Mouse (Mus musculus): ENCODE data around the gene Dgkh. TPM values are rescaled to one million over a fixed set of nuclear protein-coding genes. Genes with fewer than 3 reads are reported as not detected.

Gene Dgkh
- polyA plus RNA-seq, 1 experiment from 2014 or later, result 4.4 TPM

DNA sequence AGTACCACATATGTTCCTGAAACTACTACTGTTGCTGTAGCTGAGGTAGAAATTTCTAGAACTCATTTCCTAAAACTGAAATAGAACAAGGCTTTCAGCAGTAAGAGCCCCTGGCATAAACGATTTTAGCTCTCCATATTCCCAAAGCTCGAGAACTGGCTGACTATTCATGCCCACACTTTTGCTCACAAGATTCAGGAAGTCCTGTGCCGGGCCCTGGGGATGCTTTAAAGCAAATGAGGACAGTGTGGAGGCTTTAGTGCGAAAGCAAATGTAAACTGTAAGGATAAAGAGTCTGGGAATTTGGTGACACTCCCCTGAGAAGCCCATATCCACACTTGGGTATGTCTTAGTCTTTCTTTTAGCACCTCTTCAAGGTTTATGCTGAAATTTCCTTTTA, 40.0 kb downstream of the Dgkh start:
- no peak for DNase-seq (ENCODE audit: low spot score)
- H3K27me3 ChIP-seq (replicated peaks; ENCODE audit: control insufficient read depth, insufficient read depth, low read length), result no peaks in the 10 kb centered on the region
- no peak overlapping the region for H3K4me3 ChIP-seq (ENCODE audit: low read depth, low read length)
- H3K36me3 ChIP-seq (ENCODE audit: control insufficient read depth, insufficient read depth, low read length), result no peaks in the 10 kb centered on the region
- H3K27ac ChIP-seq (replicated peaks; ENCODE audit: low read depth, low read length), result no peak overlapping the region
- H3K9ac ChIP-seq (ENCODE audit: low read depth, low read length), result no peak overlapping the region
- no peak overlapping the region; the same call in 1 of the 2 replicates for H3K4me2 ChIP-seq (ENCODE audit: low read depth, low read length)
- no peaks in the 10 kb centered on the region for H3K9me3 ChIP-seq (ENCODE audit: control insufficient read depth, low read length)
- H3K4me1 ChIP-seq (ENCODE audit: control insufficient read depth, insufficient read depth, low read length), result no peaks in the 10 kb centered on the region
- no peak for ATAC-seq (ENCODE audit: low read depth)
- 41% methylated on average over 4 of the region's 4 CpGs for WGBS

DNA sequence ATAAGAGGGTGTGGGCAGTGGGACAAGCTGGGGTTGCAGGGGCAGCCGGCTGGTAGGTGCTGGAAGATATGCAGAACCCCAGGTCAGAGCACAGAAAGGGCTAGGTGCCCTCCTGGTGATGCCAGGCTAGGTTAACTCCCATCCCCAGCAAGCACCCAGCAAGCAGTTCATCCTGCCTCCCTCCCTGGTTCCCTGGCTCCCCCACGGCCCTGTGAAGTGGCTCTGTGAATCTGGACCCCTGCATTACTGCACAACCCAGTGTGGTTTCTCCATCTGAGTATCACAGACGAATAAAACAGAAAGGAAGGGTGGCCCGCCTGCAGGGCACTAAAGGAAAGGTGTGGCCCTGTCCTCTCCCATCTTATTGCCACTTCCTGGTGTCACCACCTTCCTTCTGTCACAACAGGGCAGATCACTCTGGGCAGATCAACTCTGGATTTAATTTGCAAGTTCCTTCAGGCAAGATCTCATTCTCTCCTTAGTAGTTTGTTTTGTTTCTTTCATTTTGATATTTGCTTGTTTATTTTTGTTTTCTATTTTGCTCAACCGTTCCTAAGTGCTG, 40.6 kb downstream of the Dgkh start:
- H3K36me3 ChIP-seq (ENCODE audit: control insufficient read depth, insufficient read depth, low read length), result no peaks in the 10 kb centered on the region

DNA sequence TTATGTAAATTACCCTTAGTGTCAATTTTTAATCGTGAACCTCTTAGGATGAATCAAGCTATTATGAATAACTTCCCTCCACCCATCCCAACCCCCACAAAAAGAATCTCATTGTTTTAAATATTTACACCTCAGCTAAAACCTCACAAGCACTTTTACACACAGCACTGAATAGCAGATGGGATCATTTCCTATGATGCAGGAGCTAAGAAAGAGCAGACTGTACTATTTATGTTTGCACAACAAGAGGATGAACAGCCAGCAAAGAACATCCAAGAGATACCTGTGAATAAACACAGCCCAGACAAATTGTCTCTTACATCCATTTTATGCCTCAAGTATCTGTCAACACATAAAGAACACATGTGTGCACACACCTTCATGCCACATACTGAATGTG, 41.7 kb downstream of the Dgkh start:
- Histone ChIP-seq H3K9ac (ENCODE audit: low read depth, low read length) (no peak overlapping the region), H3K27ac (replicated peaks; ENCODE audit: low read depth, low read length) (no peak overlapping the region), H3K36me3 (ENCODE audit: control insufficient read depth, insufficient read depth, low read length) (no peaks in the 10 kb centered on the region), H3K4me3 (ENCODE audit: low read depth, low read length) (no peak overlapping the region), H3K27me3 (replicated peaks; ENCODE audit: control insufficient read depth, insufficient read depth, low read length) (no peaks in the 10 kb centered on the region), H3K4me1 (ENCODE audit: control insufficient read depth, insufficient read depth, low read length) (no peaks in the 10 kb centered on the region), H3K4me2 (ENCODE audit: low read depth, low read length) (no peak overlapping the region), H3K9me3 (ENCODE audit: control insufficient read depth, low read length) (no peaks in the 10 kb centered on the region)
- DNase-seq (ENCODE audit: low spot score) (no peak), ATAC-seq (ENCODE audit: low read depth) (no peak)
- 82% methylated on average over 1 of the region's 1 CpGs for WGBS

More for the DNA sequence above, 40.6 kb downstream of the Dgkh start:
- no peak for ATAC-seq (ENCODE audit: low read depth)
- 53% methylated on average over 5 of the region's 5 CpGs for WGBS
- Histone ChIP-seq H3K9me3 (ENCODE audit: control insufficient read depth, low read length) (no peaks in the 10 kb centered on the region), H3K4me3 (ENCODE audit: low read depth, low read length) (no peak overlapping the region), H3K9ac (ENCODE audit: low read depth, low read length) (no peak overlapping the region), H3K27me3 (replicated peaks; ENCODE audit: control insufficient read depth, insufficient read depth, low read length) (no peaks in the 10 kb centered on the region), H3K27ac (replicated peaks; ENCODE audit: low read depth, low read length) (no peak overlapping the region), H3K4me2 (ENCODE audit: low read depth, low read length) (no peak overlapping the region), H3K4me1 (ENCODE audit: control insufficient read depth, insufficient read depth, low read length) (no peaks in the 10 kb centered on the region)
- no peak for DNase-seq (ENCODE audit: low spot score)

GRCm38 (mm10) chr14:78690387-78690786, 42.2 kb downstream of the Dgkh start:
- no peak overlapping the region for H3K9ac ChIP-seq (ENCODE audit: low read depth, low read length)
- H3K9me3 ChIP-seq (ENCODE audit: control insufficient read depth, low read length), result no peaks in the 10 kb centered on the region
- no peak overlapping the region for H3K27ac ChIP-seq (replicated peaks; ENCODE audit: low read depth, low read length)
- WGBS, result 72% methylated on average over 4 of the region's 4 CpGs
- no peak overlapping the region for H3K4me2 ChIP-seq (ENCODE audit: low read depth, low read length)
- DNase-seq (ENCODE audit: low spot score), result no peak
- no peaks in the 10 kb centered on the region for H3K4me1 ChIP-seq (ENCODE audit: control insufficient read depth, insufficient read depth, low read length)
- H3K27me3 ChIP-seq (replicated peaks; ENCODE audit: control insufficient read depth, insufficient read depth, low read length), result no peaks in the 10 kb centered on the region
- ATAC-seq (ENCODE audit: low read depth), result no peak
- H3K36me3 ChIP-seq (ENCODE audit: control insufficient read depth, insufficient read depth, low read length), result no peaks in the 10 kb centered on the region
- H3K4me3 ChIP-seq (ENCODE audit: low read depth, low read length), result no peak overlapping the region

DNA sequence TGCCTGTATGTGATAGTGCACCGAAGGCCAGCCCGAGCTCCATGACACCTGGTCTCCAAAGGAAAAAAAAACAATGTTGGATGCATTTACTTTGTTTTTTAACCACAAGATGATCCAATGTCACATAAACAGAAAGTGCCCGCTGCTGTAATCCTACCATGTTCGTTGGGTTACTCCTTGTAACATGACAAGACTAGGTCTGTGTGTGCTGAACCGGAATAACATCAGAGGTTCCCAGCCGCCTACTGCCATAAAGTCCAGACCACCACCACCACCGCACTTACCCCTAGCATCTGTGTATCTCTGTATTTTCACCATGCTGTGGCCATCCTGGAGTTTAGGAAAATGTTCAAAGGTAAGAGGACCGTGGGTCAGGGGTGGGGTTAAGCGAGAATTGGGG, 42.6 kb downstream of the Dgkh start:
- no peak for ATAC-seq (ENCODE audit: low read depth)
- no peak for DNase-seq (ENCODE audit: low spot score)
- 88% methylated on average over 9 of the region's 9 CpGs for WGBS
- no peak overlapping the region for H3K27ac ChIP-seq (replicated peaks; ENCODE audit: low read depth, low read length)
- H3K27me3 ChIP-seq (replicated peaks; ENCODE audit: control insufficient read depth, insufficient read depth, low read length), result no peaks in the 10 kb centered on the region
- H3K4me2 ChIP-seq (ENCODE audit: low read depth, low read length), result no peak overlapping the region
- H3K36me3 ChIP-seq (ENCODE audit: control insufficient read depth, insufficient read depth, low read length), result no peaks in the 10 kb centered on the region
- no peaks in the 10 kb centered on the region for H3K9me3 ChIP-seq (ENCODE audit: control insufficient read depth, low read length)
- H3K4me3 ChIP-seq (ENCODE audit: low read depth, low read length), result no peak overlapping the region
- no peaks in the 10 kb centered on the region for H3K4me1 ChIP-seq (ENCODE audit: control insufficient read depth, insufficient read depth, low read length)
- no peak overlapping the region for H3K9ac ChIP-seq (ENCODE audit: low read depth, low read length)

- Histone ChIP-seq H3K27ac (replicated peaks; ENCODE audit: low read depth, low read length) (no peak overlapping the region), H3K27me3 (replicated peaks; ENCODE audit: control insufficient read depth, insufficient read depth, low read length) (no peaks in the 10 kb centered on the region), H3K4me2 (ENCODE audit: low read depth, low read length) (no peak overlapping the region), H3K9ac (ENCODE audit: low read depth, low read length) (no peak overlapping the region), H3K4me3 (ENCODE audit: low read depth, low read length) (no peak overlapping the region), H3K36me3 (ENCODE audit: control insufficient read depth, insufficient read depth, low read length) (no peaks in the 10 kb centered on the region), H3K4me1 (ENCODE audit: control insufficient read depth, insufficient read depth, low read length) (no peaks in the 10 kb centered on the region), H3K9me3 (ENCODE audit: control insufficient read depth, low read length) (no peaks in the 10 kb centered on the region)
- ATAC-seq (ENCODE audit: low read depth), result no peak
- no peak for DNase-seq (ENCODE audit: low spot score)
- WGBS, result 77% methylated on average over 4 of the region's 4 CpGs
These were observed 44.9 kb downstream of the Dgkh start for GRCm38 (mm10) chr14:78687716-78688115.

- Histone ChIP-seq H3K36me3 (ENCODE audit: control insufficient read depth, insufficient read depth, low read length) (no peaks in the 10 kb centered on the region), H3K9ac (ENCODE audit: low read depth, low read length) (no peak overlapping the region), H3K27me3 (replicated peaks; ENCODE audit: control insufficient read depth, insufficient read depth, low read length) (no peaks in the 10 kb centered on the region), H3K4me2 (ENCODE audit: low read depth, low read length) (no peak overlapping the region), H3K4me1 (ENCODE audit: control insufficient read depth, insufficient read depth, low read length) (no peaks in the 10 kb centered on the region), H3K9me3 (ENCODE audit: control insufficient read depth, low read length) (no peaks in the 10 kb centered on the region), H3K27ac (replicated peaks; ENCODE audit: low read depth, low read length) (no peak overlapping the region), H3K4me3 (ENCODE audit: low read depth, low read length) (no peak overlapping the region)
- WGBS, result 86% methylated on average over 6 of the region's 6 CpGs
- ATAC-seq (ENCODE audit: low read depth) (no peak), DNase-seq (ENCODE audit: low spot score) (no peak)
These were observed 45.9 kb downstream of the Dgkh start for GRCm38 (mm10) chr14:78686701-78687100.

DNA sequence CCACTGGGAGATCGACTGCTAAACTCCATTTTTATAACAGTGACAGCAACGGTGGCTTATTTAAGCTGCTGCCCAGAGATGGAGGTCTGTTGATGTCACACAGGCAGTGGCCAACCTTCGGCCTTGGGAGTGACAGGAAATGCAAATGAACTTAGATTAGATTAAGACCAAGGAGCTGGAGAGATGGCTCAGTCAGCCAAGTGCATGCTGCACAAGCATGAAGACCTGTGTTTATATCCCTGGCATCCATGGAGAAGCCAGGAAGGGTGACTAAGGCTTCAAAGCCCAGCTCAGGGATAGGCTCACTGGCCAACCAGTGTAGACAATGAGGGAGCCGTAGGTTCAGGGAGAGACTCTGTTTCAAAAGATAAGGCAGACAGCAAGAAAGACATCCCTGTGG, 48.4 kb downstream of the Dgkh start:
- WGBS, result 71% methylated on average over 4 of the region's 4 CpGs
- Histone ChIP-seq H3K27me3 (replicated peaks; ENCODE audit: control insufficient read depth, insufficient read depth, low read length) (no peaks in the 10 kb centered on the region), H3K4me3 (ENCODE audit: low read depth, low read length) (no peak overlapping the region), H3K4me1 (ENCODE audit: control insufficient read depth, insufficient read depth, low read length) (no peaks in the 10 kb centered on the region), H3K36me3 (ENCODE audit: control insufficient read depth, insufficient read depth, low read length) (no peaks in the 10 kb centered on the region), H3K4me2 (ENCODE audit: low read depth, low read length) (no peak overlapping the region), H3K9ac (ENCODE audit: low read depth, low read length) (no peak overlapping the region), H3K9me3 (ENCODE audit: control insufficient read depth, low read length) (no peaks in the 10 kb centered on the region), H3K27ac (replicated peaks; ENCODE audit: low read depth, low read length) (no peak overlapping the region)
- ATAC-seq (ENCODE audit: low read depth), result no peak
- no peak for DNase-seq (ENCODE audit: low spot score)

DNA sequence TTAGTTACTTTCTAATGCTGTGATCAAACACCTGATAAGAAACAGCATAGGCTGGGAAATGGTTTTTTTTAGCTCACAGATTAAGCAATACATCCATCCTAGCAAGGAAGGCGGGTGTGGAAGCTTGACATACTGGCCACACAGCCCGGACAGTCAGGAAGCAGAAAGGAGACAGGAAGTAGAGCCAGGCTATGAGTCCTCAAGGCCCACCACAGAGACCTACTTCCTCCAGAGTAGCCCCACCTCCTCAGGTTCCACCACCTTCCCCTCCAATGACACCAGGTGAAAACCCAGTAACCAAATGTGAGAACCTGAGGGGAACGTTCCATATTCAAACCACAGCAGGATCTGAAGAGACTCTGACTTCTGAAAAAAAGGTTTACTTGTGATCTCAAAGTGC, 53.6 kb downstream of the Dgkh start:
- no peaks in the 10 kb centered on the region for H3K27me3 ChIP-seq (replicated peaks; ENCODE audit: control insufficient read depth, insufficient read depth, low read length)
- ATAC-seq (ENCODE audit: low read depth), result no peak
- H3K4me3 ChIP-seq (ENCODE audit: low read depth, low read length), result no peak overlapping the region
- peaks cover 5% of the 10 kb centered on the region; the same call in 1 of the 2 replicates for H3K4me1 ChIP-seq (ENCODE audit: control insufficient read depth, insufficient read depth, low read length)
- WGBS, result 65% methylated on average over 3 of the region's 3 CpGs
- no peak for DNase-seq (ENCODE audit: low spot score)
- H3K4me2 ChIP-seq (ENCODE audit: low read depth, low read length), result no peak overlapping the region
- H3K9ac ChIP-seq (ENCODE audit: low read depth, low read length), result no peak overlapping the region
- no peaks in the 10 kb centered on the region for H3K9me3 ChIP-seq (ENCODE audit: control insufficient read depth, low read length)
- no peaks in the 10 kb centered on the region for H3K36me3 ChIP-seq (ENCODE audit: control insufficient read depth, insufficient read depth, low read length)
- H3K27ac ChIP-seq (replicated peaks; ENCODE audit: low read depth, low read length), result no peak overlapping the region

All from embryonic facial prominence, embryonic 14.5 days (tissue).